Mouse (Mus musculus): ENCODE results near the gene Tssk2.
A peak's percentile ranks its signal among the peaks of the same experiment; 100 is the strongest.

The Tssk2 gene

GRCm38 (mm10) chr16:17911052-17911595 lies 12.7 kb downstream of the Tssk2 start, which contains the start of gene Ess2:
Gene Ess2 (minus strand): TSS chr16:17911348.
- peak; percentile 76 for DNase-seq (ENCODE audit: low spot score)

DNA sequence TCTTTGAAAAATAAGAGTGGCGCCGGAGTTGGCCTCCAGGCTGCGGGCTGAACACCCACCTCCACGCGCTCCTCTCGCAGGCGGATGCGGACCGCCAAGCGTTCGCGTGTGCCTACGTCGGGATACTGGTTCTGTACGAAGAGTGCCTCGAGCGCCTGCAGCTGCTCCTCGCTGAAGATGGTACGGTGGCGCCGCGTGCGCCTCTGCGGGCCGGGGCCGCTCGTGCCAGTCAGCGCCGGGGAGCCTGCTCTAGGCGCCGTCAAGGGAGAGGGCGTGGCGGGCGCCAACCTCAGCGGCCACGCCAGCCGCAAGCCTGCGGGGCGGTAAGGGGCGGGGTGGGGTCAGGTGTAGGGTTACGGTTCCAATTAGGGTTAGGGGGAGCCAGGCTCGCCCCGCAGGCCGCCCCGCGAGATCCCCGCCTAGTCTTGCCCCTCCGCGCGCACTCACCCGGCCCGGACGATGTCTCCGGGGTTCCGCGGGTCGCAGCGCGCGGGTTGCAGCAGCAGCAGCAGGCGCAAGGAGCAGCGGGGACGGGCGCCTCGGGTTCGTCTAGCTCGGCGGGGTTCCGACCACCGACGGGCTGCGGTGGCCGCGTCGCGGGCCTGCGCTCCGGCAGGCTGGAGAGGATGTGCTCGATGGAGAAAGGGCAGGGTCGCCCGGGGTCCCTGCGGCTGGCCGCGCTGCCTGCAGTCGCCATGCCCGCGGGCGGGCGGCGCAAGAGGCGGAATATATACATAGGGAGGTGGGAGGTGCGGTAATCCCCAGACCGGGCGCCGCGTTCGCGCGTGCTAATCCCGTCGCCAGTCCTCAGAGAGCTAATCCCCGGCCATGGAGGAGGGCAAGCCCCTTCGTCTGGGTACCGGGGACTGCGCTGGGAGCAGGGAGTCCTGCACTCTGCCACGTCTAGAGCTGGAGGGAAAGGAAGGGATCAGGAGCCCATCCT lies 16.1 kb downstream of the Tssk2 start, which contains the start of gene Gsc2:
Gsc2 (minus strand) TSS at position 753 of the 943 bp plus-strand sequence.
- DNase-seq (ENCODE audit: low spot score) = no peak

GRCm38 (mm10) chr16:17920586-17920985 lies 22.1 kb downstream of the Tssk2 start:
- no peak for DNase-seq (ENCODE audit: low spot score)

DNA sequence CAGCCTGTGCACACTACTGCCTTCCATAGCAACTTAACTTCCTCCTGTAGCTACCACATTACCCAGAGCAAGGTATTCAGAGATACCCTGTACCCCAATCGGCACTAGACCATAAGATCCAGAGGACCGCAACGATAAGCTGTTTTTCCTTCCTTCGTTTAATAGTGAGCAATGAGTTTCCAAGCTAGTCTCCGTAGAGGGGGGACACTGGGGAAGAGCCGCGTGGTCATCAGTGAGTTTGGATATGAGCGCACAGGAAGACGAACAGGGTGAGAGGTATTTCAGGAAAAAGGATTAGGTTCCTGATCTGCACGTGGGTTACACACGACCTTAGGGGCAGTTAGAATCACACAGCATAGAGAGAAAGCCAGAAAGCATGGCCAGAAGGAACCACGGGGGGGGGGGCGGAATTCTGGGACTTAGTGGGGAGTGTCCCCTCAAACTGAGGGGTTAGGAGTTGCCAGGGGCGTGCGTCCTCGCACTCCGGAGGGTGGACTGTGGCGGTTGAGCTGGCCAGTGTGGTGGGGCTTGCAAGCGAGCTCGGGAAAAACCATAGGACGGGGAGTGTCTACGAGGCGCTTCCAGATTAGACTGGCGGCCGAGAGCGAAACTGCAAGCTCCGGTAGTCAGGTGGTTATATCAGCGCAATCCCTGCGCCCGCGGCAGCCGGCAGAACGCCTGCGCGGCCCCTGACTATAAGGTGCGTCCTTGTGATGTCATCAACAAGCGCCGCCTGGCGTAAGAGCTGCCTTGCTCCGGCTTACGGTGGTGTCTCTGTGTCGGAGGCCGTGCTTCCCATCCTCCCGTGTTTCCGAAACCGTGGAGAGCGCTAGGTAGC lies 23.1 kb downstream of the Tssk2 start:
- peak; percentile 93 for DNase-seq (ENCODE audit: low spot score)

GRCm38 (mm10) chr16:17922163-17922538 lies 23.7 kb downstream of the Tssk2 start:
- DNase-seq (ENCODE audit: low spot score) = no peak

DNA sequence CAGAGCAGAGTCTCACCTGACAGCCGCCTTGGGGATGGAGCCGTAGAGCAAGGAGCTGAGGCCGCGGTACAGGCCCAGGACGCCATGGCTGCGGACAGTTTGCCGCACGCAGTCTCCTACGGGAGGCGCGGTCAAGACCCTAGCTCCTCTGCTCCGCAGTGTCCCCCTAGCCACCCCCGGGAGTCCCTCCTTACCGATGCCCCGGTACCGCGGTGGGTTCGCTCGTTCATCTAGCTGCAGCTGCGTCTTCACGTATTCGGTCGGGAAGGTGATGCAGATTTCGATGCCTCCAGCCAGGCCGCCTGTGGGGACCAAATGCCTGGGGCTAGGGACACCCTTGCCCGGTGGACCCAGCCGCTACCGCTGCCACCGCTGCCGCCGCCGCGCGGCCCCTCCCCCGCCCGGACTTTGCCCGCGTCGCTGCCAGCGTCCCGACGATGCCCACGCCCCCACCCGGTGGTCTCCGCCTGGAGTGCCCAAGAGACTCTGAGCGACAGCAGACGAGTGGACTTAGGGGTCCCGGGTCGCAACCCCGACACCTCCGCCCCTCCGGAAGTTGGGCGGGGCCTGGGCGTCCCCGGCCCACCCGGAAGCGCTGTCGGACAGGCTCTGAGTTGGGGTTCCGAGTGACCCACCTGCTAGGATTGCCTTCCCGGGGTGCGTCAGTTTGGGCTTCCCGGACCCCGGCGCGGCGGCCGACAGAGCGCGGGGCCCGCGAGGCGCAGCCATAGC lies 29.1 kb downstream of the Tssk2 start:
- DNase-seq (ENCODE audit: low spot score) = no peak

DNA sequence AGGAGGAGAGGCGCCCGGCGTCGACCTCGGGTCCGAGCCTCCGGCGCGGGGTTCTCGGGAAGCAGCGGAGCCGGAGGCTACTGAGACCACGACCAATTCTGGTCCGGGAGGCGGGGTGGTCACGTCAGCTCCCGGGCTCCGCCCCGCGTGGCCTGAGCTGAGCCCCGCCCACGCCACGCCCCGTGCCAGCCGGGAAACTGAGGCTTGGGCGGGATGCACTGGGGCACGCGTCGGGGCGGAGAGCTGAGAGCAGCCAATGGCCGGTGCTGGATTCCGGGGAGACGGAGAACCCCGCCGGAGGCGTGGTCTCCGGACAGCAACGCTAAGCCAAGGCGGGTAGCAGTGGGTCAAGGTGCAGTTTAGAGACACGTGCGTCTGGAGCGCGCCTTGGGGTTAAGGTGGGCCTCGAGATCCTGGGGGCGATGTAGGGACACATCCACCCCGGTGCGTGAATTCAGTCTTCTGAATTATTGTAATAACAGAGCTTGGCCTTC lies 29.7 kb downstream of the Tssk2 start, which contains the start of gene Slc25a1:
Slc25a1 (minus strand) TSS at position 133 of the 494 bp plus-strand sequence.
- DNase-seq (ENCODE audit: low spot score) = peak; percentile 65

DNA sequence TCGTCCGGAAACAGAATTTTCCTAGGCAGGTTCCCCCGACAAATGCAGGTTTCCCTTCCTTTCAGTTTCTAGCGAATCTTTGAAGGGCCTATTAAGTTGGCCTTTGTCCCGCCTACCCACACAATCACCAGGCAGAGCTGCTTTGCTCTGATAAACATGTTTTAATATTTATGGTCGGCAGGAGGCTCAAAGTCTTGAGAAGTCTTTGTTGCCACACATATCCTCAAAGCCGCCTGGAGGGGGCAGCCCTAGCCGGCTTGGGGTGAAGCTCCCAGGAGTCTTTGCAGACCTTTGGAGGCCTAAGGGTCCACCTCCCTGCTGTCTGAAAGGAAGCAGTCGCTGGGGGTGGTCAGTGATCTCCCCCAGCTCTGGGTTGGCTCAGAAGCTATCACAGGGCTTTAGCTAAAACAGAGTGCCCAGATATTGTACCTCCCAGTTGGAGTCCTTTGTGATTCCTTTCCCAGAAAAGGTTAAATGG lies 30.2 kb downstream of the Tssk2 start:
- DNase-seq (ENCODE audit: low spot score) = peak; percentile 68

DNA sequence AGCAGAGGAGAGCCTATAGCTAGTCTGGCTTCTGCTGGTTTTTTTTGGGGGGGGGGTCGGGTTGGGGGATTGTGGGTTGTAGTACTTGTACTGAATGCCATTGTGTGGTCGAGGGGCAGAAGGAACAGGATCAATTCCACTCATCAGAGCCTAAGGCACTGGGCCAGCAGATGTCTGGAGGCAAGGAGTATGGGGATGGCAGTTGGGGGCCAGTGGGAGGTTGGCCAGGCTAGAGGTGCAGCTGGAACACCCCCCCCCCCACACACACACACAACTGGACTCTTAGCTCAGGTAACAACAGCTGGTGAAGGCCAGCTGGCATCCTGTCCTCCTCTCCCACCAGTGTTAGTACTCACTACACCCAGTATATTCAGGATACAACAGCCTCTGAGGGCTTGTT lies 30.8 kb downstream of the Tssk2 start:
- DNase-seq (ENCODE audit: low spot score) = no peak

- DNase-seq (ENCODE audit: low spot score) = no peak
Observed at GRCm38 (mm10) chr16:17929631-17930030, 31.2 kb downstream of the Tssk2 start.

- DNase-seq (ENCODE audit: low spot score) = no peak
Observed at GRCm38 (mm10) chr16:17931906-17932460, 33.5 kb downstream of the Tssk2 start.

DNA sequence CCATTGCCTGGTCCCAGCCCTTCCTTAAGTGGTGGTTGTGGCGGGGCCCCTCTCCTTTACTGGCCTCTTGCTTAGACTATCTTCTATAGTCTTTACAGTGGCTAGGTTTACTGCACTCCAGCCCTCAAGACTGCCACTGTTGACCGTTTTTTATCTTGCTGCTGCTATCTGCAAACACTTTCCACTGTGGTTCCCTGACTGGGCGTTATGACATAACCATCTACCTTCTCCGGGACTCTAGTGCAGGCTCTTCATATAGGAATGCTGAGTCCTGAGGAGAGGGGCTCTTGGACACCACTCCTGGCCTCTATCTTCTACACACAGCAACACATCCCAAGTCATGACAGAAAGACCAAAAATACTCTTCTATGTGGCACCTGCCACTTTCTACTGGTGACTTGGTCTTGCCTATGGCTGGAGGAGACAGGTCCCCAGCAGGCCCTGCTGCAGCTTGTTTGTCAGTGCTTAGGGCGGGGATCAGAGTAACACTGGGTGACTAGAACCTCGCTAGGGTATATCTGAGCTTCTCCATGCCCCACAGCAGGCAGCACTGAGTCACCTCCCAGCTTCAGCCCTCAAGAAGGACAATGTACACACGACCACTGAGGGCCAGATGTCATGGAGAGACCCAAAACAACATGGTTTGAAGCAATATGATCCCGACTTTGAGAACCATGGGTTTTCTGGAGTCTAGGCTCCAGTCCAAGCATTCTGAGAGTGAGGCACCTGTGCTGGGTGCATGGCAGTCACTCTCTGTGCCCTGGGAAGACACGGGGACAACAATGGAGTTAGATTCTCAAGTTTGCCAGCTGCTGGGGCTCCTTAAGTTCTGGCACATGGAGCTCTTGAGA lies 35.4 kb downstream of the Tssk2 start:
- DNase-seq (ENCODE audit: low spot score) = no peak

DNA sequence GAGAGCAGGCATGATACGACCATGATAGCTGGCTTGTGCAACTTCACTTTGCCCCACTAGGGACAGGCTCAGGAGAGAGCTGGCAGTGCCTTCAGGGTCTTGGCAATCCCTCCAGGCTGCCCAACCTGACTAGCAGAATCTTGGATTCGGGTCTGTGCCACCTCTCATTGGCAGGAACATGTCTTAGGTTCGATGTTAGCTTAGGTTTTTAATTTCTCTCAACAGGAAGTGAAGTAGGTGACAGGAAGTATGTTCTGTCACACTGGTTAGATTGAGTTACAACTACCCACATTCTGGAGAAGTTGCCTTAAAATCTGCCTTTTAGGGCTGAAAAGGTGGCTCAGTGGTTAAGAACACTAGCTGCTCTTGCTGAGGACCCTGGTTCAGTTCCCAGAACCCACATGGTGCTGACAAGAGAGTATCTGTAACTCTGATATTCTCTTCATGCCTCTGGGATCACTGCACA lies 36.0 kb downstream of the Tssk2 start:
- no peak for DNase-seq (ENCODE audit: low spot score)

DNA sequence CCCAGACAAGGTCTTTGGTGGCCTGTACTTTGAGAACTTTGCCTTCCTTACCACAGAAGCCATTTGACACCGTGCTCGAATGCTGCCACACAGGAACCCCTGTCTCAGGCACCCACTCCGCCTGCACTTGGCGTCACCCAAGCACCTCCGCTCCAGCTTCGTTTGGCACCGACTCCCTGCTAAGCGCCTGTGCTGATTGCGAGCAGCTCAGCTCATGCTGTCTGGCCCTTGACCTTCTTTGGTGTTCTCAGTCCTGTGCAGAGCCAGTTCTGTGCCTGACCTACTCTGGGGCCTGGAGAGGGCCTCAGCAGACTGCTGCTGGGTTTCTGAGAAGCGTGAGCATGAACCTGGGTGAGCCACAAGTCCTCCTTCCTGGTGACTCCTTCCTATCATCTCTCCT lies 38.3 kb downstream of the Tssk2 start:
- DNase-seq (ENCODE audit: low spot score) = no peak

DNA sequence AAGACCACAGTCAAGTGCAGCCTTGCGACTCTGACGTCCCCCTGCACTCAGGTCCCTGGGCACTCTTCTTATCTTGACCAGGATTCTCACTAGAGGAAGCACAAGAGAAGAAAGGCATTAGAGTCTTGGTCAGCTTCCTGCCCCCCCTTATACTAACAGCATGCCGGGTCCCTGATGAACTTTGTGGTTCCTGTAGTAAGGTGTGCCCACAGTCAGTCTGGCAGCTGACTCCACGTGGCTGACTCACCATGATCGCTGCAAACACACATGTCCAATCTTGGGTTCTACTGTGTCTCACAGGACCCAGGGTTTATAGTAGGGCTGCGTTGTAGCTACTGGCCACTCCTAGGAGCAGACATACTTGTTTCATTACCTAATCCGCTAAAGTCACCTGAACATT lies 39.8 kb downstream of the Tssk2 start:
- DNase-seq (ENCODE audit: low spot score) = no peak

DNA sequence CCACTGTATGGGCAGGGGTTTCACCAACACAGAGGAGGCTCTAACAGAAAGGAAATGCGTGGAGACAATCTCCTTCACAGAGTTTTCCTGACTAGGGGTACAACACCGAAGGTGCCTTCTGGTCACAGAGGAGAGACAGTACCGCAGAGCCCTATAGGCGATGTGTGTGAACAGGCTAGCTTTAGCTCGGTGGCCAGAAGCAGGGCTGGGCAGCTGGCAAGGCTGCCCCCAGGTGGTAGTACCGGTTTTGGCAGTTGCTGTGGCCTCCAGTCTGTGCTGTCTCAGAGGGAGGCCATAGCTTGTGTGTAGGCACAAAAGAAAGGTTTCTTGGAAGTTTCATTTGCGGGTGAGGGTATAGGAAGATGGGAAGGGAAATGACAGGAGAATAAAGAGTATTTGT lies 40.4 kb downstream of the Tssk2 start:
- DNase-seq (ENCODE audit: low spot score) = peak; percentile 51

- no peak for DNase-seq (ENCODE audit: low spot score)
Observed at GRCm38 (mm10) chr16:17939255-17939751, 40.9 kb downstream of the Tssk2 start.

GRCm38 (mm10) chr16:17943466-17943865 lies 45.0 kb downstream of the Tssk2 start:
- DNase-seq (ENCODE audit: low spot score) = no peak

- no peak for DNase-seq (ENCODE audit: low spot score)
Observed at GRCm38 (mm10) chr16:17945081-17945831, 46.8 kb downstream of the Tssk2 start.
